Mouse (Mus musculus): Measurements from ENCODE around the gene Adm. TPM values are rescaled to one million over a fixed set of nuclear protein-coding genes. Genes with fewer than 3 reads are reported as not detected.

Adm gene
- total and polyA plus RNA-seq, 2 experiments from 2014 or later: 2.1 to 6.0 TPM

DNA sequence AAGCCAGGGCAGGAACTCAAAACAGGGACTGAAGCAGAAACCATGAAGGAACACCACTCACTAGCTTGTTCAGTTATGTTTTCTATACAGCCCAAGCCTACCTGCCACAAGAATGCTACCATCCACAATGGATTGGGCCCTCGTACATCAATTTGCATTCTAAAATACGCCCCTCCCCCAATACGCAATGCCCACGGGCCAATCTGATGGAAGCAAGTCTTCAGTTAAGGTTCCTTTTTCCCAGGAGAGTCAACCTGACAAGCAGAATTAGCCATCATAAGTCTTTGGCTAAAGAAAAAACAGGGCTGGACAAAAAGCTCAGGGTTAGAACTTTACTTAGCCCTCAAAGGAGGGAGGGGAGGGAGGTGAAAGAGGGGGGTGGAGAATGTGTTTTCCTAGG lies 22.0 kb upstream of the Adm start:
- ATAC-seq: no peak
- WGBS: 76% methylated on average over 4 of the region's 4 CpGs
- Histone ChIP-seq H3K4me2 (ENCODE audit: low read depth, low read length) (no peak overlapping the region), H3K9me3 (ENCODE audit: low read length) (no peaks in the 10 kb centered on the region), H3K4me1 (ENCODE audit: insufficient read depth, low read length) (no peaks in the 10 kb centered on the region), H3K4me3 (ENCODE audit: low read length) (no peak overlapping the region), H3K36me3 (ENCODE audit: insufficient read depth, low read length) (no peaks in the 10 kb centered on the region), H3K27me3 (ENCODE audit: insufficient read depth, low read length) (no peaks in the 10 kb centered on the region), H3K9ac (replicated peaks; ENCODE audit: low read length) (no peak overlapping the region), H3K27ac (no peak overlapping the region)
- no peak for TF ChIP-seq CTCF (IDR thresholded peaks at IDR 0.05; ENCODE audit: low read depth)
- DNase-seq (ENCODE audit: low spot score): no peak

DNA sequence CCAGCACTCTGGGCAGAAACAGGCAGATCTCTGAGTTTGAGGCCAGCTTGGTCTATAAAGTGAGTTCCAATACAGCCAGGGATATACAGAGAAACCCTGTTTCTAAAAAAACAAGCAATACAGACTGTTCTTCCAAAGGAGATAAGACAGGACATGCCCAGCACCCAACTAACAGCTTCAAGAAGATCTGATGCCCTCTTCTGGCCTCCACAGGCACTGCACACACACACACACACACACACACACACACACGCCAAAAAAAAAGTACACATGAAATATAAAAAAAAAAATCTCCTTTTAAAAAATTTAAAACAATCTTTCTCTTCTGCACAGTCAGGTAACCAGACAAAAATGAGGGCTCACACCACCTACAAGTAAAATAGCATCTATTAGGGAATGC lies 20.6 kb upstream of the Adm start:
- Histone ChIP-seq H3K4me2 (ENCODE audit: low read depth, low read length) (no peak overlapping the region), H3K9ac (replicated peaks; ENCODE audit: low read length) (no peak overlapping the region), H3K27me3 (ENCODE audit: insufficient read depth, low read length) (no peaks in the 10 kb centered on the region), H3K36me3 (ENCODE audit: insufficient read depth, low read length) (no peaks in the 10 kb centered on the region), H3K4me3 (ENCODE audit: low read length) (no peak overlapping the region), H3K27ac (no peak overlapping the region), H3K4me1 (ENCODE audit: insufficient read depth, low read length) (no peaks in the 10 kb centered on the region), H3K9me3 (ENCODE audit: low read length) (no peaks in the 10 kb centered on the region)
- 92% methylated on average over 1 of the region's 1 CpGs for whole genome bisulfite sequencing
- TF ChIP-seq CTCF (IDR thresholded peaks at IDR 0.05; ENCODE audit: low read depth): no peak
- no peak for DNase-seq (ENCODE audit: low spot score)
- no peak for ATAC-seq

DNA sequence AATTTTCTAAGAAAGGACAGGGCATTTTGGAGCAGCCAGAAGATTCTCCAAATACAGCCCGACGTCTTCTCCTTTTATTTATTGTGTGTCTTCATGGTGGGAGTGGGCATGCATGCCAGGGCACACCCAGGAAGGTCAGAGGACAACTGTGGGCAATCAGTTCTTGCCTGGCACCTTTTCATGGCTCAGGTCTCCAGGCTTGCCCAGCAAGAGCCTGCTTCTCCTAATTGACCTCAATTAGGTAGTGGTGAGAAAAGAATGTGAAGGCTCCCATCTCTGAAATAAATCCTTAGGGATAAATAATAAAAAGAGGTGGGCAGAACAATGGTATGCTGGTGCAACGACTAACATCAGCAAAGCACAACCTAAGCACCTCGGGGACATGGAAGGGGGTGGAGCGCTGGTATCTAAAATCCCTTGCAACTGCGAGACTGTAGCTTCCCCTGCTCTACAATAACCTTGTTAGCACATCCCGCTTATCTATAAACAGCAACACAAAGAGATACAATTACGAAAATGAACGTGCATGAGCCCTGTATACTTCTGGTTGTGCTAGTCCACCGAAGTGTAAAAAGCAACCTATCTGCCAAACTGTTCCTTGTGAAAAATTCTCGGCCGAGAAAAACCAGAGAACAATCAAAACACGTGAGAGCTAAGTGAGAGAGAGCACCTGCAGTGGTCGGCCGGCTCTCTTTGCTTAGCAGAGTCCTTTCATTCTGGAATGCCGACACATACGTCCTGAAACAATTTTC lies 13.9 kb upstream of the Adm start:
- ATAC-seq: peak; percentile 19; the same call in 1 of the 2 replicates
- H3K9me3 ChIP-seq (ENCODE audit: low read length): no peaks in the 10 kb centered on the region

DNA sequence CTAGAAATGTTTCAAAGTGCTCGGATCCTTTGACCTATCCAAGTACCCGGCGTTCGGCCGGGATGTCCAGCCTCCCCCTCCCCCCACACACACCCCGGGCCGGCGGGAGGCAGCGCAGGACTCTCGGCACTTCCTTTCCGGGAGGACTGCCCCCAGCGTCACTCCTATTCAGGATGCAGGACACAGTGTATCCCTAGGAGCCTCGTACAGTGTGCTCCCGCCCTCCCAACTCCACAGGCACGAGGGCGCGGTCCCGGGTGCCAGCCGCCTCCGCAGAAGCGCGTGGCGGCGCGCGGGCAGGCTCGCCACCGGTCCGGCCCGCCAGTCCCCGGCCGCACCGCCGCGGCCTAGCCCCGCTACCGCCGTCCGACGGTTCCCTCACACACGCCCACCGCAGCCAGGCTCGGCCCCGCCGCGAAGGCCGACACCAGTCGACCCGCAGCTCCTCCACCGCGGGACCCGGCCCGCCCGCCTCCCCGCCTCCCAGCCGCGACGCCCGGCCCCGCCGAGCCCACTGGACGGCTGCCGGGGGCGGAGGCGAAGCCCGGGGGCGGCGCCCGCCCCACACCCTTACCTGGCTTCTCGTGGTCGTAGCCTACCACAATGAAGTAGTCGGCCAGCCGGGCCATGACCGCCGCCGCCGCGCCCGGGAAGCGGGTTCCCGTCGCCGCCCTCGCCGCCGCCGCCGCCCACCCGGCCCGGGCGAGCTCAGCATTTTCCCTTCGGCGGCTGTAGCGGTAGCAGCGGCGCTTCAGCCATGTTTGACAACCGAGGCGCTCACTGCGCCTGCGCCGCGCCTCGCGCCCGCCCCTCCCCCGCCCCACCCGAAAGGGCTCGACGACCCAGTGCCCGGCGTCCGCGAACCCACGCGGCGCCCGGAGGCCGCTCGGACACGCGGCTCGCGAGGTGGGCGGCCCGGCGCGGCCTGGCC lies 13.1 kb upstream of the Adm start, which contains the start of gene Sbf2:
Gene Sbf2 (minus strand): TSS at position 790 of the 931 bp plus-strand sequence.
- WGBS: under 1% methylated on average over 85 of the region's 127 CpGs
- H3K4me3 ChIP-seq (ENCODE audit: low read length): peak within 1 kb of the TSS; percentile 97
- DNase-seq (ENCODE audit: low spot score): peak; percentile 92

More for the DNA sequence above, 13.9 kb upstream of the Adm start:
- H3K27ac ChIP-seq: peak overlapping the region; percentile 98
- no peak for DNase-seq (ENCODE audit: low spot score)
- no peaks in the 10 kb centered on the region for H3K4me1 ChIP-seq (ENCODE audit: insufficient read depth, low read length)
- H3K4me3 ChIP-seq (ENCODE audit: low read length): peak overlapping the region; percentile 97
- peak overlapping the region; percentile 78 for H3K4me2 ChIP-seq (ENCODE audit: low read depth, low read length)
- no peaks in the 10 kb centered on the region for H3K36me3 ChIP-seq (ENCODE audit: insufficient read depth, low read length)
- no peaks in the 10 kb centered on the region for H3K27me3 ChIP-seq (ENCODE audit: insufficient read depth, low read length)
- 3% methylated on average over 17 of the region's 17 CpGs for WGBS
- no peak for TF ChIP-seq CTCF (IDR thresholded peaks at IDR 0.05; ENCODE audit: low read depth)
- peak overlapping the region; percentile 96 for H3K9ac ChIP-seq (replicated peaks; ENCODE audit: low read length)

DNA sequence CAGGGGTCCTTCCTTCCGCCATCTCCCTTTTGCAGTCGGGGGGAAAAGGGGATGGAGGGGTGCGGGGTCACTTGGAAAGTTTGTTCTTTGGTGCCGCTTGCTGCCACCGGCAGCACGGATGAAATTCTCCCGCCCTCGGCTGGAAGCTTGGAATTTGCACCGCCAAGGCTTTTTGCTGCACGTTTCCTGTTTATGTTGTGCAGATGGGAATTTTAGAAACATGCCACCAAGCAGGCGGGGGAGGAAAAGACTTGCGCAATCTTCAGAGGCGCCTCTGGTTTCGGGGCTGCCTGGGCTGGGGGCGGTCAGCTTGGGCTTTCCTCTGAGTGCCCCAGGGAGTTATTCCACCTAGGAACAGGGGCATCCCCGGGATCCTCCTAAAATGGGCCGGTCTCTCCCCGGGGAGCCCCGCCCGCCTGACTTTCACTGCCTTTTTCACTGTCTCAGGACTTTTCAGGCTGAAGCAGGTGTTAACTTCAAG lies 12.3 kb upstream of the Adm start:
- WGBS: 1% methylated on average over 20 of the region's 20 CpGs
- no peak for ATAC-seq

More for the DNA sequence above, 13.1 kb upstream of the Adm start, which contains the start of gene Sbf2:
- Histone ChIP-seq H3K9ac (replicated peaks; ENCODE audit: low read length) (peak within 1 kb of the TSS; percentile 96), H3K27me3 (ENCODE audit: insufficient read depth, low read length) (no peaks in the 10 kb centered on the region), H3K36me3 (ENCODE audit: insufficient read depth, low read length) (no peaks in the 10 kb centered on the region), H3K27ac (peak within 1 kb of the TSS; percentile 98), H3K9me3 (ENCODE audit: low read length) (no peaks in the 10 kb centered on the region), H3K4me2 (ENCODE audit: low read depth, low read length) (peak within 1 kb of the TSS; percentile 78), H3K4me1 (ENCODE audit: insufficient read depth, low read length) (no peaks in the 10 kb centered on the region)
- peak; percentile 92 for ATAC-seq
- TF ChIP-seq CTCF (IDR thresholded peaks at IDR 0.05; ENCODE audit: low read depth): peak; percentile 10; the same call in 1 of the 2 replicates

DNA sequence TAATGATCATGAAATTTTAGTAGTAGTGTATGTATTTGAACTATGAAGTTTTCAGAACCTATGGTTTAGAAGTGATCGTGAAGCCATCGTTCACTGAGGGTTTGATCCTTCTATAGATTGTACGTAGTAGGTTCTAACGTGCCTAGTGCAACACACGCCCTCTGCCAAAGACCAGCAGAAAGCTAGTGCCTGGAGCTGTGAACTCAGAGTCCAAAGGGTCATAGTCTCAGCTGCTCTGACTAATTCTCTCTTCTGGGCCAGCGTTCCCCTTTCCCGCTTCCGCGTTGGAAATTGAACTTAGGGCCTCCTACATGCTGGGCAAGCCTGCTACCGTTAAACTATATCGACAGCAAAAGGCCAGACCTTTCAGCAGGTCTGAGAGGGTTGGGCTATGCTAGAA lies 11.7 kb upstream of the Adm start:
- no peak overlapping the region for H3K27ac ChIP-seq
- DNase-seq (ENCODE audit: low spot score) (no peak), ATAC-seq (no peak)
- no peak overlapping the region for H3K4me3 ChIP-seq (ENCODE audit: low read length)
- no peak overlapping the region for H3K9ac ChIP-seq (replicated peaks; ENCODE audit: low read length)
- H3K9me3 ChIP-seq (ENCODE audit: low read length): no peaks in the 10 kb centered on the region
- peak overlapping the region; percentile 78 for H3K4me2 ChIP-seq (ENCODE audit: low read depth, low read length)
- H3K27me3 ChIP-seq (ENCODE audit: insufficient read depth, low read length): no peaks in the 10 kb centered on the region
- no peaks in the 10 kb centered on the region for H3K36me3 ChIP-seq (ENCODE audit: insufficient read depth, low read length)
- WGBS: 17% methylated on average over 11 of the region's 11 CpGs
- no peak for TF ChIP-seq CTCF (IDR thresholded peaks at IDR 0.05; ENCODE audit: low read depth)
- H3K4me1 ChIP-seq (ENCODE audit: insufficient read depth, low read length): no peaks in the 10 kb centered on the region

More for the DNA sequence above, 12.3 kb upstream of the Adm start:
- H3K4me3 ChIP-seq (ENCODE audit: low read length): peak overlapping the region; percentile 97
- H3K4me2 ChIP-seq (ENCODE audit: low read depth, low read length): peak overlapping the region; percentile 78
- no peaks in the 10 kb centered on the region for H3K4me1 ChIP-seq (ENCODE audit: insufficient read depth, low read length)
- peak overlapping the region; percentile 96 for H3K9ac ChIP-seq (replicated peaks; ENCODE audit: low read length)
- H3K36me3 ChIP-seq (ENCODE audit: insufficient read depth, low read length): no peaks in the 10 kb centered on the region
- no peaks in the 10 kb centered on the region for H3K9me3 ChIP-seq (ENCODE audit: low read length)
- peak; percentile 57 for DNase-seq (ENCODE audit: low spot score)
- no peaks in the 10 kb centered on the region for H3K27me3 ChIP-seq (ENCODE audit: insufficient read depth, low read length)
- no peak for TF ChIP-seq CTCF (IDR thresholded peaks at IDR 0.05; ENCODE audit: low read depth)
- peak overlapping the region; percentile 98 for H3K27ac ChIP-seq

Data from hindbrain, postnatal 0 days (tissue).